Mouse (Mus musculus) urinary bladder, postnatal 14 days (tissue): Measurements from ENCODE around the gene Gm904.
"Not testable (repeated sequence)": the region's sequence is repeated elsewhere in the genome, so short reads cannot be mapped to it uniquely, and the experiment has no call there.

Source experiments
- DNase-seq: peaks from one replicate; pipeline ENCODE4 v3.0.0; 2021; ENCODE audit warnings: low spot score

Gm904 gene

GRCm38 (mm10) chr13:50642928-50643327 lies at the start of gene Gm904:
Gm904 (plus strand) TSS chr13:50643228.
- not testable (repeated sequence) for DNase-seq

GRCm38 (mm10) chr13:50648771-50649170 lies 5.7 kb downstream of the Gm904 start:
- not testable (repeated sequence) for DNase-seq
